Mouse (Mus musculus) limb, embryonic 12.5 days (tissue): ENCODE results near the gene Cd84. TPM values are rescaled to one million over a fixed set of nuclear protein-coding genes. Genes with fewer than 3 reads are reported as not detected.
A peak's percentile ranks its signal among the peaks of the same experiment; 100 is the strongest.
"Not testable (repeated sequence)": the region's sequence is repeated elsewhere in the genome, so short reads cannot be mapped to it uniquely, and the experiment has no call there.

Experiments
- ATAC-seq: fragments of 200-750 bp; cut with Nextera tagmentation; 2 replicates; pipeline ENCODE4 v1.8.0; 2017; ENCODE audit warnings: low read depth, moderate TSS enrichment; ENCODE audit not compliant: insufficient number of reproducible peaks, insufficient read depth, low FRiP score, low TSS enrichment
- H3K27ac ChIP-seq: fragments of 300-500 bp; sonication (generic); 2 replicates; pipeline ENCODE4 v1.5.1; 2016; ENCODE audit warnings: mild to moderate bottlenecking, moderate library complexity
- H3K27me3 ChIP-seq: fragments of 300-500 bp; sonication (generic); 2 replicates; pipeline ENCODE4 v1.6.1; 2016; ENCODE audit warnings: mild to moderate bottlenecking, moderate library complexity
- H3K36me3 ChIP-seq: fragments of 300-500 bp; sonication (generic); 2 replicates; pipeline ENCODE4 v1.6.1; 2016; ENCODE audit warnings: mild to moderate bottlenecking, moderate library complexity
- H3K4me1 ChIP-seq: fragments of 300-500 bp; sonication (generic); replicated peaks from 2 replicates; pipeline ENCODE4 v1.6.1; 2016
- H3K4me2 ChIP-seq: fragments of 300-500 bp; sonication (generic); 2 replicates; pipeline ENCODE4 v1.6.1; 2016; ENCODE audit warnings: mild to moderate bottlenecking, moderate library complexity
- H3K4me3 ChIP-seq: fragments of 300-500 bp; sonication (generic); replicated peaks from 2 replicates; pipeline ENCODE4 v1.5.1; 2016; ENCODE audit warnings: mild to moderate bottlenecking
- H3K9ac ChIP-seq: fragments of 300-500 bp; sonication (generic); replicated peaks from 2 replicates; pipeline ENCODE4 v1.6.1; 2016; ENCODE audit warnings: mild to moderate bottlenecking, moderate library complexity
- H3K9me3 ChIP-seq: fragments of 300-500 bp; sonication (generic); 2 replicates; pipeline ENCODE4 v1.6.1; 2016; ENCODE audit warnings: mild to moderate bottlenecking, moderate library complexity
- WGBS: fragments of 180-500 bp; shearing (Covaris S2); methylation state at CpG from one replicate; pipeline ENCODE4 v1.1.7; 2016; 5-methylcytosine and 5-hydroxymethylcytosine counted together
- polyA plus RNA-seq: library from polyadenylated mRNA; unstranded; fragments of >200 nt; fragmentation: Nextera tagmentation; extraction: Ambion mirVana; gene quantifications from 2 replicates; pipeline ENCODE4 v1.2.1, GENCODE M21; 2016

Gene Cd84
- 0.90 and 0.99 TPM in 2 replicates for polyA plus RNA-seq

DNA sequence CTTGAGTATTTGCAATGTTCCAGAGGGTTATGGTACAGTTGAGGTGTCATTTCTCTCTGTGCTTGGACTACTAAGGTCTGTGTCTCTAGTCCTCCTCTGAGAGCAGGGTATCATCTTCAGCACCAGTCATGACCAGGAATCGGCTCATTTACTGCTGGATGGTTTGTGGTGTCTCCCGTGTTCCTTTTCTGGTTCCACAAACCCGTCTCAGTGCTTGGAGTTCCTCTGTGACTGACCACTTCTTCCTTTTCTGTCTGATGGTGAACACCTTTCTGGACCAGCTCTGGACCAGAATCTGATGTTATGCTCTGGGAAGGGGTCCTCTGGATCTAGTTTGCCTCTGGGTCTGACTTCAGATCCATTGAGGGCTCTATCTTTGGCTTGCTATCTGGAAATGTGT is at the start of gene Cd84:
Gene Cd84, plus strand, starts transcription at position 210 of the 400 bp plus-strand sequence.
- no peaks in the 10 kb centered on the region for H3K27me3 ChIP-seq
- no peak for ATAC-seq
- 87% methylated on average over 3 of the region's 3 CpGs for WGBS

DNA sequence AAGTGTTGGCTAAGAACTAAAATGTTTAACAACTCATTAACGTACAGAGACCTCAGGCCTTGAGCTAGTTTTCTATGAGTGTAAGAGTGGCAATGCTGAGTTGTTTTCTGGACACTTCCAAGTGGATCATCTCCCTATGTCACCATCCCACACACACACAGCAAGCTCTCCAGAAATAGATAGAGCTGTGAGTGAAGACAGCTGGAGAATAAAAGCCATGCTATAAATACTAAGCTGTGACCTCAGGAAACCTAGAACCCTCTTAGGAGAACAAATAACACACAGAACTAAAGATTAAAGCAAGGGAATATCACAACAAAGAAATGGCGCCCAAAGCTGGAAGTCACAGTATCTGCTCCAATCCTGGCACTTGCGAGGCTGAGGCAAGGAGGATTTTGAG is 48.0 kb upstream of the Cd84 start:
- no peaks in the 10 kb centered on the region for H3K36me3 ChIP-seq
- H3K27me3 ChIP-seq: no peaks in the 10 kb centered on the region
- no peak overlapping the region for H3K9ac ChIP-seq
- H3K4me3 ChIP-seq: no peak overlapping the region
- no peaks in the 10 kb centered on the region for H3K4me1 ChIP-seq
- H3K9me3 ChIP-seq: no peaks in the 10 kb centered on the region
- 85% methylated on average over 3 of the region's 3 CpGs for WGBS
- no peak overlapping the region for H3K4me2 ChIP-seq
- H3K27ac ChIP-seq: no peak overlapping the region
- no peak for ATAC-seq

More for the DNA sequence above, at the start of gene Cd84:
- H3K4me1 ChIP-seq: no peaks in the 10 kb centered on the region
- H3K4me2 ChIP-seq: no peak within 1 kb of the TSS
- no peak within 1 kb of the TSS for H3K27ac ChIP-seq
- H3K4me3 ChIP-seq: no peak within 1 kb of the TSS
- no peaks in the 10 kb centered on the region for H3K9me3 ChIP-seq
- no peaks in the 10 kb centered on the region for H3K36me3 ChIP-seq
- no peak within 1 kb of the TSS for H3K9ac ChIP-seq

DNA sequence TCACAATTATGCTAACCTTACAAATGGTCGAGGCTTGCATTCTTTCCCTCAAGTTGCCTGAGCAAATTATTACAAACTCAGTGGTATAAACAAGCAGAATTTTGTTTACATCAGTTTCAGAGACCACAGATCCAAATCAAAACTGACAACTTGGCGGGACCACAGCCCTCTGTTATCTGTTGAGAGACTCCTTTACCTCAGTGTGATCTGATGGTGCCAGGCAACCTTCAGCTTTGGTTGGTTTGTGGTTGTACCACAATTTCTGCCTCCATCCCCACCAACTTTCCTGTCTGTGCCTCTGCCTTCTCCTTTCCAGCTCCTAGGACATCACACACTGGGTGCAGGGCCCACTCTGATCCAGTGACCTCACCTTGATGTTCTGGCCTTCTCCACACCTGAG is 43.3 kb upstream of the Cd84 start:
- H3K9ac ChIP-seq: no peak overlapping the region
- no peak for ATAC-seq
- no peak overlapping the region for H3K4me3 ChIP-seq
- H3K4me2 ChIP-seq: no peak overlapping the region
- H3K27ac ChIP-seq: no peak overlapping the region
- no peaks in the 10 kb centered on the region for H3K36me3 ChIP-seq
- H3K4me1 ChIP-seq: no peaks in the 10 kb centered on the region
- no peaks in the 10 kb centered on the region for H3K27me3 ChIP-seq
- WGBS: 67% methylated on average over 2 of the region's 2 CpGs
- H3K9me3 ChIP-seq: no peaks in the 10 kb centered on the region

DNA sequence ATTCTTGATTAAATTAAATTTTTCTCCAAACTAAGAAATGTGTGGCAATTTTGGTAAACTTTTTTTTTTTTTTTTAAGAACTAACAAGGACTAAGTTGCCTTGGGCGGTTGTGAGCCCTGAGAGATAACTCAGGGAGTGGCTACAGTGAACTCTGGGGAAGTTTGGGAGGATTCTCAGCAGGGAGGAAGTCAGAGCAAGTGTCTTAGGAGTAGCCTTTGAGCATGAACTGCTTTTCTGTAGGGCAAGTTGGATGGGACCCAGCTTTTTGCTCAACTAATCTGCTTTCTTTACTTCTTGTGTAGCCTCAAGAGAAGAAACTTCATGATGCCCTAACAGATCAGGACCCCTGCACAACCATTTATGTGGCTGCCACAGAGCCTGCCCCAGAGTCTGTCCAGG is 41.7 kb upstream of the Cd84 start:
- Histone ChIP-seq H3K4me2 (no peak overlapping the region), H3K9ac (no peak overlapping the region), H3K27ac (no peak overlapping the region), H3K36me3 (no peaks in the 10 kb centered on the region), H3K4me1 (no peaks in the 10 kb centered on the region), H3K9me3 (no peaks in the 10 kb centered on the region), H3K4me3 (no peak overlapping the region), H3K27me3 (no peaks in the 10 kb centered on the region)
- WGBS: 74% methylated on average over 1 of the region's 1 CpGs
- no peak for ATAC-seq

DNA sequence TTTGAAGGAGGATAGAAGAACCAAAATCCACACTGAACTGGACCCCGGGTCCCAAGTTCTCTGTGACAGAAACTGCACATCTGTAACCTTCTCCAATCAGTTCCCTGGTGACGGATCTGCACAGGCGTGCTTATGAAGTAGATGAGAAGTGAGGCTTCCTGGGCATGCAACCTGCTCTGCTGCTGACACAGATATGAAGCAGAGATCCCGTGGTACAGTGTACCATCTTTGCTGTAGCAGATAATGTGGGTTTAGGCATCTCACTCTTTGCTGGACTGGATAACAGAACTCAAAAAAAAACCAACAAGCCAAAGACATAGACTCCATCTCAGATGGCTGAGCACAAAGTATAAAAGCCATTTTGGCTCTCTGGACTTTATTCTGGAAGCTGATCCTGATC is 39.8 kb upstream of the Cd84 start:
- Histone ChIP-seq H3K27me3 (no peaks in the 10 kb centered on the region), H3K4me2 (no peak overlapping the region), H3K4me1 (no peaks in the 10 kb centered on the region), H3K4me3 (no peak overlapping the region), H3K9ac (no peak overlapping the region), H3K36me3 (no peaks in the 10 kb centered on the region), H3K27ac (no peak overlapping the region), H3K9me3 (no peaks in the 10 kb centered on the region)
- WGBS: 83% methylated on average over 4 of the region's 4 CpGs
- ATAC-seq: no peak

DNA sequence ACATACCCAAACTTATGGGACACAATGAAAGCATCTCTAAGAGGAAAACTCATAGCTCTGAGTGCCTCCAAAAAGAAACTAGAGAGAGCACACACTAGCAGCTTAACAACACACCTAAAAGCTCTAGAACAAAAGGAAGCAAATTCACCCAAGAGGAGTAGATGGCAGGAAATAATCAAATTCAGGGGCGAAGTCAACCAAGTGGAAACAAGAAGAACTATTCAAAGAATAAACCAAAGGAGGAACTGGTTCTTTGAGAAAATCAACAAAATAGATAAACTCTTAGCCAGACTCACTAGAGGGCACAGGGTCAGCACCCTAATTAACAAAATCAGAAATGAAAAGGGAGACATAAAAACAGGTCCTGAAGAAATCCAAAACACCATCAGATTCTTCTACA is 28.4 kb upstream of the Cd84 start:
- H3K4me2 ChIP-seq, H3K27ac ChIP-seq, H3K36me3 ChIP-seq, H3K4me1 ChIP-seq, H3K9ac ChIP-seq, H3K4me3 ChIP-seq, H3K9me3 ChIP-seq, H3K27me3 ChIP-seq, ATAC-seq: not testable (repeated sequence)
- 77% methylated on average over 1 of the region's 1 CpGs for WGBS

DNA sequence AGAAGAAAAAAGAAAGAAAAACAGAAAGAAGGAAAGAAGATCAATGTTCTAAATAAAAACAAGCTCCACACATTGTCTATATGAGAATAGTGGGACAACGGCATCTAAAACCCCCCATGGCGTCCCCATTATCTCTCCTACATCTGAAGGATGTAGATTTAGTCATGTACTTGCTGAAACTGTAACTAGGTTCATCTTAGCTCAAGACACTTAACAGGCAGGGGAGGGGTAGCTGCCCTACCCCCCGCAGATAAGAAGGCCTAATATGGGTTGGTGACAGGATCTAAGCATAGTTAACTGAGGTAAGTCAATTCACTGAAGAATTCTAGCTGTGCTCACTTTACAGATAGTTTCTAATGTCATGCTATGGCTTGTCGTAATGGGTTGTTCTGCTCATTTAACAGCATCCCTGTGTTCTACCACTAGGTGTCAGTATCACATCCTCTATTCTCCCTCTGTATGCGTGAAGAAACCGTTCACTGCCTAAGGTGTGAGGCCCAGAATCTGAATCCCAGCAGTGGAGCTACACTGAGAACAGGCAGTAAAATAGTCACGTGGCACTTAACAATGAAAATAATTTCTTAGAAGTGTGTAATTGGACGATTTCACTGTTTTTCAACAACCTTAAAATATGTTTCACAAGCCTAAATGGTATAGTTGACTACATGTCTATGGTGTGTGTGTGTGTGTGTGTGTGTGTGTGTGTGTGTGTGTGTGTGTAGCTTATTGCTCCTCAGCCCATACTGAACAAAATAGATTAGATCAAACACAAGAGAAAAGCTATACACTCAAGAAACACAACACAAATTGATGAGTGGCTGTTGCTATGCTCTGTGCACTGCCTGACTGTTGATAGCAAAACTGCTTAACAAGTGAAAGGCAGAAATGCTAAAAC is 23.7 kb upstream of the Cd84 start:
- peak; percentile 87 for ATAC-seq
- 18% methylated on average over 8 of the region's 8 CpGs for WGBS
- H3K27ac ChIP-seq: no peak overlapping the region

DNA sequence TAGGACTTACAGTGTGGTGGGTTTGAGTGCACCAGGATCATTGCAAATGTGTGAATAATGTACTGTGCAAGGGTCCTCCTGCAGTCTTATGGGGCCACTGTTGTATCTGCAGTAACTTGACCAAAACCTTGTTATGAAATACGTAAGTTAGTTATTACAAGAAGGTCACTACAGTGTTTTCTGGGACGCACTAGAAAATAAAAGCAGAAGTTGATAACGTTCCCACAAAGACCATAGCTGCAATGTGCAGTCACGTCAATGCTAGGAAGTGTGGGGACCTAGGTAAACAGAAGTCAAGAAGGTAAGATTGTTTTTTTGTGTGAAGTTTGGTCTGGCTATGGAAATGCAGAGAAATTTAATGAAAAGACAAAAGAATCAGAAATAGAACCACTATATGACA is 22.5 kb upstream of the Cd84 start:
- Histone ChIP-seq H3K27me3 (no peaks in the 10 kb centered on the region), H3K4me2 (no peak overlapping the region), H3K4me1 (no peaks in the 10 kb centered on the region), H3K36me3 (no peaks in the 10 kb centered on the region), H3K27ac (no peak overlapping the region), H3K9ac (no peak overlapping the region), H3K4me3 (no peak overlapping the region), H3K9me3 (no peaks in the 10 kb centered on the region)
- 82% methylated on average over 4 of the region's 4 CpGs for WGBS
- no peak for ATAC-seq

More for the DNA sequence above, 23.7 kb upstream of the Cd84 start:
- H3K4me2 ChIP-seq: no peak overlapping the region
- no peaks in the 10 kb centered on the region for H3K36me3 ChIP-seq
- no peak overlapping the region for H3K4me3 ChIP-seq
- H3K4me1 ChIP-seq: no peaks in the 10 kb centered on the region
- no peak overlapping the region for H3K9ac ChIP-seq
- no peaks in the 10 kb centered on the region for H3K27me3 ChIP-seq
- H3K9me3 ChIP-seq: no peaks in the 10 kb centered on the region

DNA sequence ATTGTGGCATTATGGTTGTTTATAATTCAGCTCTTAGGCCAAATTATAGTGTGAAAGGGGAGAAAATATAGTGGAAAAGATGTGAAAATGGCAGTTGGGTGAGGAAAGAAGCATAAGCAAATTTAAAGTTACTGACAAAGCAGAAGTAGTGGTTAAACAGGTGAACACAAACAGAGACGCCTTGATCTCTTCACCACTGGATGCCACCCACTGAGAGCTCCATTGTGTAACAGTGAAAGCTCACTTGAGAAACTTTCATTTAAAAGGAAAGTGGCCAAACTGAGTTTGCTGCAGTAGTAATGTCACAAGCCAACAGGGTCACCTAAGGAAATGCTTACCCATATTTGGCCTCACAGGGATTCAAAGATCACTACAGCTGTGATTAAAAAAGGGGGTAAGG is 18.2 kb upstream of the Cd84 start:
- no peaks in the 10 kb centered on the region for H3K27me3 ChIP-seq
- ATAC-seq: no peak
- H3K9ac ChIP-seq: no peak overlapping the region
- no peaks in the 10 kb centered on the region for H3K36me3 ChIP-seq
- H3K4me2 ChIP-seq: no peak overlapping the region
- H3K27ac ChIP-seq: no peak overlapping the region
- WGBS: 48% methylated on average over 1 of the region's 1 CpGs
- 0 out of 2 replicates have a peak, but pooled peaks cover 3% of the 10 kb centered on the region for H3K9me3 ChIP-seq
- H3K4me3 ChIP-seq: no peak overlapping the region
- no peaks in the 10 kb centered on the region for H3K4me1 ChIP-seq

DNA sequence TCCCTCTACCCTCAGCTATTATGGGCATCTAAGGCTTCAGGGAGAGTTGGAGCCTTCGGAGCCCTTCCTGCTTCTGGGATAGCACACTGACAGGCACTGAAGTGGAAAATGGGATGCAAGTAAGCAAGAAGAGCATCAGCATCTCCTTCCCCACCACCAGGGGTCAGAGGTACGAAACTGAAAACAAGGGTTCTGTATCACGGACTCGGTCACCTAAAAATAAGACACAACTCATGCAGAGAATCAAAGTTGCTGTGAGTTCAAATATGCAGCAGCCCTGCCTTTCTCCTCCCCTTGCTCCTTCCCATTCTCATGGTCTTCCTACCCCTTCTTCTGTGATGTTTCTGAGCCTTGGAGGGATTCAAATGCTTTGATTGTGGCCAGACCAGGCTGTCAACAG is 14.0 kb upstream of the Cd84 start:
- no peak overlapping the region for H3K4me2 ChIP-seq
- 49% methylated on average over 4 of the region's 4 CpGs for WGBS
- H3K9me3 ChIP-seq: 0 out of 2 replicates have a peak, but pooled peaks cover 3% of the 10 kb centered on the region
- H3K27me3 ChIP-seq: no peaks in the 10 kb centered on the region
- H3K36me3 ChIP-seq: no peaks in the 10 kb centered on the region
- H3K4me3 ChIP-seq: no peak overlapping the region
- no peak for ATAC-seq
- H3K27ac ChIP-seq: no peak overlapping the region
- no peak overlapping the region for H3K9ac ChIP-seq
- no peaks in the 10 kb centered on the region for H3K4me1 ChIP-seq

DNA sequence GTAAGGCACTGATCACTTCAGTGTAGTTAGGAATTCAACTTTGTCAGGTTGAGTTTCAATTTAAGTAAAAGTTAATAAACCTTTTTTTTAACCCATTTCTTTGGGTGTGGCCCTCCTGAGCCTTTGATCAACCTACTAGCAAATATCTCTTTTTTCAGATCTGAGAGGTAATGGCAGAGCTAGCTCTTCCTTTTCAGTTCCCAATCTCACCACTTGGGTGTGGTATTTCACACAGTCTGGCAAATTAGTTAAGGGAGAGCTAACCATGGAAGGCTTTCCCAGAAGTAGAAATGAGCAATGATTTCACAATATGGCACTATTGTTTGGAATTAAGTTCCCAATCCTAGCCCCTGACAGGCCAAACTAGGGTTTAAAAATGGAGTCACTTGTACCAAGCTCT is 13.3 kb upstream of the Cd84 start:
- ATAC-seq: no peak
- Histone ChIP-seq H3K27me3 (no peaks in the 10 kb centered on the region), H3K9ac (no peak overlapping the region)

DNA sequence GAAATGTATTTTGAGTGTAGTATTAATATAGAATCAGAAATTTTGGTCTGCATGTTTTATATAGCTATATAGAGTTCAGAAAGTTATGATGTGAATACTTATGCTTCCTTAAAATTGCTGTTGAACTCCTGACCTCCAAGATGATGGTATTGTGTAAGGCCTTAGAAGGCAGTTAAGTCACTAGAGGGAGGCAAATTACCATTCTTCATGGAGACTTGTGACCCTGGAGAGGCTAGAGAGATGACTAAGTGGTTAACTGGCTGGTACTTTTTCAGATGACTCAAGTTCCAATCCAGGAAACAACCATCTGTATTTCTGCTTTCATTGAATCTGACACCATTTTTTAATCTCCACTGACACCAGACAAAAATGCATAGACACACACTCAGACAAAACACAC is 11.8 kb upstream of the Cd84 start:
- no peaks in the 10 kb centered on the region for H3K4me1 ChIP-seq
- 0 out of 2 replicates have a peak, but pooled peaks cover 3% of the 10 kb centered on the region for H3K9me3 ChIP-seq
- no peak overlapping the region for H3K4me3 ChIP-seq
- no peaks in the 10 kb centered on the region for H3K27me3 ChIP-seq
- H3K9ac ChIP-seq: no peak overlapping the region
- no peak overlapping the region for H3K27ac ChIP-seq
- no peak for ATAC-seq
- no peak overlapping the region for H3K4me2 ChIP-seq
- H3K36me3 ChIP-seq: no peaks in the 10 kb centered on the region

More for the DNA sequence above, 13.3 kb upstream of the Cd84 start:
- Histone ChIP-seq H3K27ac (no peak overlapping the region), H3K36me3 (no peaks in the 10 kb centered on the region), H3K4me3 (no peak overlapping the region), H3K4me1 (no peaks in the 10 kb centered on the region), H3K9me3 (0 out of 2 replicates have a peak, but pooled peaks cover 3% of the 10 kb centered on the region), H3K4me2 (no peak overlapping the region)
